ENCODE assay signal across 22 mouse cellular contexts in the genomic region with DNA sequence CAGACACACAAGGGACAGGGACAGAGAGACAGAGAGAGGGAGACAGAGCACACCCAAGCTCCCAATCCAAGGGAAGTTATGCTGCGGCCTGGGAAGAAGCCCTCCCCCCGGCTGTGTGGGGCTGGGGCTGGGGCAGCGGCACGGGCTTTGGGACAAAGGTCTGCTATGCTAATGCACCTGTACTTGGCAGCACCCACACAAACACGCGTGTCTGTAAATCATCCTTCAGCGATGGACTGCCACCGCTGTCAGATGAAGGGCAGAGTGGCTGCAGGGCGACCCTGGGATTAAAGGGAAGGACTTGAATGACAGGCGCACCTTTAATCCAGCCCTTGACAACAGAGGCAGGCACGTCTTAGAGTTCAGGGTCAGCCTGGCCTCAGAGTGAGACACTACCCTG. TPM values are rescaled to one million over a fixed set of nuclear protein-coding genes. Genes with fewer than 3 reads are reported as not detected.
DNase-seq lines count a peak whose midpoint lies in the region; ATAC-seq and TF ChIP-seq lines count a peak whose summit lies in the region.
"Had no signal": no experiment of that assay in that cellular context is flagged by ENCODE, and none has a peak within 500 bp of the region (broad histone marks: within the 10 kb centered on the region; RNA-seq: fewer than 3 reads in every experiment).

No protein-coding gene starts in this region.

- ATAC-seq in kidney, embryonic 15.5 days (replicated peaks; ENCODE audit: low FRiP score), result no peak
- 0 out of 2 replicates have a peak, but pooled peaks have one; percentile 19 for ATAC-seq in kidney, postnatal 0 days (replicated peaks; ENCODE audit: low FRiP score, low read depth)
- ATAC-seq: activated CD4-positive, CD25-positive, alpha-beta regulatory T cell, adult 4 months; forebrain, embryonic 13.5 days; forebrain, postnatal 0 days; hindbrain, embryonic 16.5 days; Patski had no signal

- no peak overlapping the region for H3K9ac ChIP-seq in kidney, embryonic 15.5 days
- no peak overlapping the region for H3K9ac ChIP-seq in kidney, postnatal 0 days (ENCODE audit: low read depth, low read length)
- H3K9ac ChIP-seq: embryonic facial prominence, embryonic 13.5 days; forebrain, embryonic 13.5 days; forebrain, postnatal 0 days; heart, embryonic 13.5 days; hindbrain, embryonic 12.5 days had no signal

- H3K27me3 ChIP-seq in kidney, embryonic 15.5 days, result no peaks in the 10 kb centered on the region
- H3K27me3 ChIP-seq in kidney, postnatal 0 days (ENCODE audit: insufficient read depth, low read length), result no peaks in the 10 kb centered on the region
- H3K27me3 ChIP-seq: CH12.LX; embryonic facial prominence, embryonic 13.5 days; forebrain, embryonic 13.5 days; heart, embryonic 13.5 days; hindbrain, embryonic 12.5 days; Patski had no signal

- H3K9me3 ChIP-seq in kidney, embryonic 15.5 days (replicated peaks), result no peaks in the 10 kb centered on the region
- H3K9me3 ChIP-seq in kidney, postnatal 0 days (replicated peaks; ENCODE audit: low read length), result no peaks in the 10 kb centered on the region
- H3K9me3 ChIP-seq: embryonic facial prominence, embryonic 13.5 days; forebrain, embryonic 13.5 days; heart, embryonic 13.5 days; hindbrain, embryonic 12.5 days had no signal

- H3K4me1 ChIP-seq in kidney, embryonic 15.5 days, result peaks cover 6% of the 10 kb centered on the region; the same call in 1 of the 2 replicates
- H3K4me1 ChIP-seq in kidney, postnatal 0 days (replicated peaks; ENCODE audit: insufficient read depth, low read length), result no peaks in the 10 kb centered on the region
- H3K4me1 ChIP-seq: embryonic facial prominence, embryonic 13.5 days; forebrain, embryonic 13.5 days; hindbrain, embryonic 12.5 days had no signal

- peaks cover 97% of the 10 kb centered on the region for H3K36me3 ChIP-seq in kidney, embryonic 15.5 days
- peaks cover 77% of the 10 kb centered on the region for H3K36me3 ChIP-seq in kidney, postnatal 0 days (ENCODE audit: insufficient read depth, low read length)

- no peak overlapping the region for H3K27ac ChIP-seq in kidney, embryonic 15.5 days
- 0 out of 2 replicates have a peak overlapping the region, but pooled peaks have one; percentile 36 for H3K27ac ChIP-seq in kidney, postnatal 0 days
- H3K27ac ChIP-seq: forebrain, embryonic 13.5 days; heart, embryonic 13.5 days; hindbrain, embryonic 12.5 days had no signal

- intact Hi-C loops in left cerebral cortex, postnatal 14 days (cut with DNase I), result no loop called here

- H3K4me3 ChIP-seq in kidney, embryonic 15.5 days (replicated peaks), result no peak overlapping the region
- H3K4me3 ChIP-seq in kidney, postnatal 0 days (replicated peaks; ENCODE audit: low read depth, low read length), result no peak overlapping the region
- H3K4me3 ChIP-seq: embryonic facial prominence, embryonic 13.5 days; forebrain, embryonic 13.5 days; heart, embryonic 13.5 days; hindbrain, embryonic 12.5 days had no signal

- H3K4me2 ChIP-seq in kidney, embryonic 15.5 days, result no peak overlapping the region
- H3K4me2 ChIP-seq in kidney, postnatal 0 days (ENCODE audit: low read length), result no peak overlapping the region
- H3K4me2 ChIP-seq: embryonic facial prominence, embryonic 13.5 days; forebrain, embryonic 13.5 days; heart, embryonic 13.5 days; hindbrain, embryonic 12.5 days had no signal

- DNase-seq in kidney, adult 11 months, result peak; percentile 82
- peak; percentile 71 to 79 for DNase-seq in kidney, adult 8-10 months
- DNase-seq in kidney, postnatal 0 days (ENCODE audit: low spot score), result no peak
- DNase-seq in kidney, postnatal 36 days, result peak; percentile 79 to 83
- DNase-seq in lung, postnatal 4 days, result no peak
- no peak for DNase-seq in left cerebral cortex, postnatal 14 days (ENCODE audit: low spot score in 2 of 2)
- no peak for DNase-seq in lung, adult 18-20 months
- DNase-seq: adrenal gland, postnatal 36 days; cerebellum, adult 8-10 months; cerebellum, postnatal 25 days; forebrain, postnatal 0 days; gastrocnemius, postnatal 25 days; heart, postnatal 4 days had no signal

- WGBS in kidney, embryonic 15.5 days, result 81% methylated on average over 11 of the region's 11 CpGs
- 85% methylated on average over 11 of the region's 11 CpGs for WGBS in kidney, postnatal 0 days

- no peak for TF ChIP-seq CTCF in kidney, postnatal 0 days (IDR thresholded peaks at IDR 0.05; ENCODE audit: low read depth)

RNA-seq across cellular contexts. Expression of a gene that starts 42.0 kb away (rescaled TPM):
- polyA plus RNA-seq in kidney, embryonic 15.5 days (2015; fragmentation: Nextera tagmentation; extraction: Ambion mirVana), result 3.6 and 3.7 TPM in 2 replicates
- 2.4 and 2.9 TPM in 2 replicates for polyA plus RNA-seq in kidney, postnatal 0 days (2015; fragmentation: Nextera tagmentation; extraction: Ambion mirVana)
- 1 to 10 TPM; 6.7 to 9.2 TPM for total RNA-seq in left cerebral cortex, postnatal 14 days (2021)

RNA-seq across cellular contexts. Expression of a gene that starts 43.1 kb away (rescaled TPM):
- polyA plus RNA-seq in kidney, embryonic 15.5 days (2015; fragmentation: Nextera tagmentation; extraction: Ambion mirVana), result 196 and 197 TPM in 2 replicates
- polyA plus RNA-seq in kidney, postnatal 0 days (2015; fragmentation: Nextera tagmentation; extraction: Ambion mirVana), result 145 and 157 TPM in 2 replicates
- total RNA-seq in left cerebral cortex, postnatal 14 days (2021), result 100 to 1,000 TPM; 205 to 240 TPM

Comparison
In these comparisons a context has a peak if more than half of its experiments do, and no peak if none do; other contexts are left out.
1. DNase-seq: peak in kidney, adult 11 months (single experiment), kidney, adult 8-10 months (2 of 2) and kidney, postnatal 36 days (2 of 2); none in kidney, postnatal 0 days (single experiment), lung, postnatal 4 days (0 of 2), left cerebral cortex, postnatal 14 days (0 of 2) and lung, adult 18-20 months (0 of 2).